20 mouse cellular contexts compared by ENCODE assay signal in genomic region chr13:69564573-69564972, GRCm38 (mm10).
"Had no signal": no experiment of that assay in that cellular context is flagged by ENCODE, and none has a peak within 500 bp of the region (broad histone marks: within the 10 kb centered on the region; RNA-seq: fewer than 3 reads in every experiment).

No protein-coding gene starts in this region.

- H3K27me3 ChIP-seq: liver, embryonic 13.5 days; midbrain, embryonic 13.5 days; neural tube, embryonic 13.5 days had no signal

- H3K4me3 ChIP-seq: layer of hippocampus, adult 2 months; left cerebral cortex, adult 2 months; liver, embryonic 13.5 days; midbrain, embryonic 10.5 days; midbrain, embryonic 13.5 days; myocyte; neural tube, embryonic 13.5 days had no signal

- DNase-seq: kidney, postnatal 25 days; layer of hippocampus, adult 9-11 months; layer of hippocampus, postnatal 36 days; liver, embryonic 13.5 days; lung, embryonic 14.5 days; retina, postnatal 1 day; right cerebral cortex, postnatal 25 days; thymus, adult 18-20 months; thymus, postnatal 36 days had no signal

- H3K4me2 ChIP-seq: liver, embryonic 13.5 days; lung, embryonic 14.5 days; midbrain, embryonic 13.5 days; neural tube, embryonic 13.5 days had no signal

- H3K9ac ChIP-seq: liver, embryonic 13.5 days; lung, embryonic 14.5 days; midbrain, embryonic 13.5 days; neural tube, embryonic 13.5 days had no signal

- ATAC-seq: inflammation-experienced regulatory T-cells, adult 6 months; lung, postnatal 0 days; midbrain, embryonic 13.5 days; midbrain, embryonic 16.5 days had no signal

- H3K36me3 ChIP-seq: liver, embryonic 13.5 days; midbrain, embryonic 10.5 days; midbrain, embryonic 13.5 days; neural tube, embryonic 13.5 days had no signal

- H3K27ac ChIP-seq: kidney, postnatal 0 days; layer of hippocampus, adult 2 months; left cerebral cortex, adult 2 months; liver, embryonic 13.5 days; macrophage; midbrain, embryonic 10.5 days; midbrain, embryonic 13.5 days; neural tube, embryonic 13.5 days had no signal

- H3K9me3 ChIP-seq: liver, embryonic 13.5 days; midbrain, embryonic 10.5 days; midbrain, embryonic 13.5 days; neural tube, embryonic 13.5 days had no signal
